Mouse (Mus musculus): ENCODE data around the gene Spaca3.

DNA sequence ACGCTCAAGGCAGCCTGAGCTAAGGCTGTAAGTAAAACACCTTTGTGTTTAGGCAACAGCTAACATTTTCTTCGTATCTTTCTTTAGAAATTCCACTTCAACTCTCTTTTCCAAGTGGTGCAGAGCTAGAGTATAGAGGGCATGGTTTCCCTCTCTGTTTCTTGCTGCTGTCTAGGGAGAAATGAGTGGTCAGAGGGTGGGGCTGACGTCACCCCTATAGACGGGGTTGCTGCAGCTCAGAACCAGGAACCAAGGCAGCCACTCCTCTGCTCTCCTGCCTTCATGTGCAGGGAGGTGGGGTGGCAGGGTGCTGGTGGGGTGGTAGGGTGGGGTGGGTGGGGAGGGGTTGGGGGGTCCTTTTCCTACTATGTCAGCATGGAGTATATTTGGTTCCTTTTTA lies 22.3 kb upstream of the Spaca3 start:
- no peak for TF ChIP-seq EP300 (IDR thresholded peaks at IDR 0.05; ENCODE audit: insufficient read depth, low read depth, low read length)
- TF ChIP-seq POLR2A (IDR thresholded peaks at IDR 0.05; ENCODE audit: insufficient read depth, low read length): no peak
